Mouse (Mus musculus): ENCODE measurements around the gene Cnn2. TPM values are rescaled to one million over a fixed set of nuclear protein-coding genes. Genes with fewer than 3 reads are reported as not detected.
"Not testable (repeated sequence)": the region's sequence is repeated elsewhere in the genome, so short reads cannot be mapped to it uniquely, and the experiment has no call there.

Cnn2 gene
- total RNA-seq, 2 experiments from 2014 or later: 29.9 to 30.6 TPM

DNA sequence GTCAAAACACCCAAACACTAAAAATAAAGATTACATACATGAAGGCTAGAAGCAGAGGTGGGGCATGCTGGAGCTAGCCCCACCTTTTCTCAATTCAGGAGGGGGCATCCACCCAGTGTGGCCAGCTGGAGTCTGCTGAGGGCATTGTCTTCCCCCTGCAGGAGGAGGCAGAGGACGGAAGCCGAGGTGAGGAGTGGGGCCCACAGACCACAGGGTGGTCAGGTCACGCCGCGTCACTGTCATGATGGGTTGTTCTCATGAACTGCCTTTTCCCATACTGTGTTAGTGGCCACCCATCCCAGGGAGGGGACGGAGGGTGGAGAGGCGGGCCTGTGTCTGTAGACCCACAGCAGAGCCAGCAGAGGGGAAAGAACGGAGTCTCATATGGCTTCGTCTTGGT lies 41.8 kb downstream of the Cnn2 start:
- intact Hi-C loops (cut with DNase I): no loop called here
- DNase-seq: no peak

DNA sequence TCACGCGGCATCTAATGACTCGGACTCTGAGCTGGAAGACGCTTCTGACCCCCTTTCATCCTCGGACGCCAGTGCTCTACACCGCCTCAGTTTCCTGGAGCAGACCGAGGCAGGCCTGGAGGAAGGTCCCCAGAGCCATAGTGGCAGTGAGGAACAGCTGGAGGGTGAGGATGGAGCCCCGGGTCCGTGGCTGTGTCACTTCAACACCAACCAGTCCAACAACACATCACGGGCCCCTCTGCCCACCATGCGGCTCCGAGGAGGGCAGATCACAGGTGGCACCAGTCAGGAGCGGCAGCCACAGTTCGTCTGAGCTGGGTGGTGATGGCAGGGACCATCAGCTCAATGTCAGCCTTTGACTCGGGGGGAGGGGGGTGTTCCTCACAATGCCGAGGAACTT lies 42.4 kb downstream of the Cnn2 start:
- intact Hi-C loops (cut with DNase I): no loop called here
- DNase-seq: no peak

DNA sequence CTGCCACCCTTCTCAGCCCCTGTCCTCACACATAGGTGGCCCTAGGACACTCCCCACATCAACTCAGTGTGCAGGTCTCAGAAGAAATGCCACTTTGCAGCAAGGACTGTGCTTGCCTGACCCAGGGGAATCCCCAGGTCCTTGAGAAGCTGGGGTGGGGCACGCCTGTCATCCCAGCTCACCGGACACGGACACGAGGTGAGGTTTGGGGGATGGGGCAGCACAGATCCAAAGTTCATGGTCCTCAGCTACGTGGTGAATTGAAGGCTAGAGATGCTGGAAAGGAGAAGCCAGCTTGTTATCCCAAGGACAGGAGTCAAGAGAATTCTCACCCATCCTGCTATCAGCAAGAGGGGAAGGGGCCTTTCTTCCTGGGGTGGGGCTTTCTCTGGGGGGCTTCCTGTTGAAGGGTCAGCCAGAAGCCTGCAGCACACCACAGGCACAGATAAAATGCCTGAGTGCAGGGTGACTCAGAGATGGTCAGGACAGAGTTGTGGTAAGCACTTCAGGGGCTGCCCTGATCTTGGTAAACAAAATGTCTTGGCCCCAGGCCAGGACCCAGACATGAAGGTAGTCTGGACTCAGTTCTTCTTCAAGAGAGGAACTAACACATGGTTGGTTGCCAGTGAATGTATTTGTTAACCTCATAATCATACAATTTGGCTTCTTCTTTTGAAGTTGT lies 44.6 kb downstream of the Cnn2 start:
- peak; percentile 64 to 67 for DNase-seq
- intact Hi-C loops (cut with DNase I): no loop called here

DNA sequence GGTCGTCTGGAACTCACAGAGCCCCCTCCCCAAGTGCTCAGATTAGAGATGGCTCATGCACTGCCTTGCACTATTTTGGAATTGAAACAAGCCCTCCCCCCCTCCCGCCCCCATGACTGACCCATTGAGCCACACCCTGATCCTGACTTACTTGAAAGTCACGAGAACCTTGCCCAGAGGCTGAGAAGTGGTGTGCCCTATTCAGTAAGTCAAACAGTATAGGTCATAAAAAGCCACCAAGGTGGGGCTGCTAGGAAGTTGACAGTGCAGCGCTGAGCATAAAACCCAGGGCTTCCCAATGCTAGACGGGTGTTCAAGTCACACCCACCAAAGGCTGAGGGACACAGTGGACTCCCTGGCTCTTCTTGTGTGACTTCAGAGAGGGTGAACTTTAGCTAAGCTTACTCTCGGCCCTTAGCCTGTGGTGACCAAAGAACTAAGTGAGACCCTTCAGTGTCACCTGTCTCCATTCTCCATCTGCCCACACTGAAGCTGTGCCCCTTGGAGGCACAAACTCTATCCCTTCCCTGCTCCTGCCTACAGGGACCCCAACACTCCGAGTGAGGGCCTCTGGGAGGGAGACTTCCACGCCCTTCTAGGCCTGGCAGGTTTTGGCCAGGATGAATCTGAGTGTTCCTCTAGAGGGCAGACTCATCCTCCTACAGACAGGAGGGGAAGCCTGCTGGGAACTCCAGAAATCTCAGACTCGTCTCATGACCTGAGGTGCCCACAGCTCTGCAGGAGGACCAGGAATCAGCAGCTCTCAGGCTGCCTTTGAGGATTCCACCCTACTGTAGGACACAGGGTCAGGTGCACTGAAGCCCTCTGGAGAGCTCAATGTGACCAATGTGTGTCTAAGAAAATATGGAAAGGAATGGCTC lies 45.4 kb downstream of the Cnn2 start:
- DNase-seq: peak; percentile 50 to 66
- intact Hi-C loops (cut with DNase I): loop anchor here (2.0 kb wide), 3 partner anchors 31 to 81 kb away; partner anchors contain the start of gene Stk11

DNA sequence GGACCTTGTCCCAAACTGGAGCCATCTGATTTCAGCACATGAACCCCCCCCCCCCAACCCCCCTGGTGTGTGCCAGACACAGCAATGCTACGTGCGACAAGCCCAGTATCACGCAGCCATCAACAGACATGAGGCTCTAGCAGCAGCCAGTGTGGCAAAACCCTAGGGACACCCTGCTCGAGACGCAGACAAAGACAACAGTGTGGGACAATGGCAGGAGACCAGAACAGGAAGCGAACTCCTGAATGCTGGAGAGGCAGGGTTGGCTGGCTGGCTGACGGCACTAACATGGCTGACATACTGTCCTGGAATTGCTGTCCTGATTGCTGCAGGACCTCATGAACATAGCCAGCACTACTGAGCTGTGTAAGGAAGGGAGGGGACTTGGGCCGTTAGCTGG lies 46.8 kb downstream of the Cnn2 start:
- no peak for DNase-seq
- intact Hi-C loops (cut with DNase I): loop anchor here (2.0 kb wide), 3 partner anchors 32 to 80 kb away; partner anchors contain the start of gene Stk11

DNA sequence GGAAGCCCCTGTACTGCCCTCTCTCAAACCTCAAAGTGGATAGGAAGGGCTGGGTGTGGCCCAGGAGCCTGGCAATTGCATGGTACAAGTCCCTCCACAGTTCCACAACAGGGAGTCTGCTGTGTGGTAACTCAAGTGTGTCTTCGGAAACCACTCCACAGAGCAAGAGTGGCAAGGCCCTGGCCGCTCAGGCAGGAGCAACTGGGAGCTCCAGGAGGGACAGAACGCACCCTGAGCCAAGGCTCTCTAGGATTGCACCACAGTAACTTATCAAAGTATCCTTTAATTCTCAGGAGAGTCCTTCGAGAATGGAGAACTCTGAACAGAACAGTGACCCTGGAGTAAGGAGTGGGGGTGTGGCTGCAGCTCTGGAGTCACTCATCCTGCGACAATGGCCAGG lies 47.3 kb downstream of the Cnn2 start:
- intact Hi-C loops (cut with DNase I): loop anchor here (2.0 kb wide), 3 partner anchors 33 to 79 kb away; partner anchors contain the start of gene Stk11
- DNase-seq: no peak

DNA sequence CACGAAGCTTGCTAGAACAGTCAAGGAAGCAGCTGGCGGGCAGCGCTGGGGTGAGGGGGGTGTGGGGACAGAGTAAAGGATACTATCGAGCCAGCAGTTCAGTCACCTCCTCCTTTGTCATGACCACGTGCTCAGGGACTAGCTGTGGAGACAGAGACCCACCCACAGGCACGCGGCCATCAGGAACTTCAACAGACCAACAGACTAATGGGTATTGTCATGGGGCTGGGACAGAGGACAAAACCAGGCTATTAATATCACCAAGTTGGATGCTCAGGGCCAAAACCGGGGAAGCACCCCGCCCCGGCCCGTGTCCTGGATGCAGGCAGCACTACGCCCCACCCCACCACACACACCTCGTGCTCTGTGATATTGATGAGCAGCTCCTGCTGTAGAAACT lies 48.4 kb downstream of the Cnn2 start:
- intact Hi-C loops (cut with DNase I): no loop called here
- peak; percentile 61 to 67 for DNase-seq

DNA sequence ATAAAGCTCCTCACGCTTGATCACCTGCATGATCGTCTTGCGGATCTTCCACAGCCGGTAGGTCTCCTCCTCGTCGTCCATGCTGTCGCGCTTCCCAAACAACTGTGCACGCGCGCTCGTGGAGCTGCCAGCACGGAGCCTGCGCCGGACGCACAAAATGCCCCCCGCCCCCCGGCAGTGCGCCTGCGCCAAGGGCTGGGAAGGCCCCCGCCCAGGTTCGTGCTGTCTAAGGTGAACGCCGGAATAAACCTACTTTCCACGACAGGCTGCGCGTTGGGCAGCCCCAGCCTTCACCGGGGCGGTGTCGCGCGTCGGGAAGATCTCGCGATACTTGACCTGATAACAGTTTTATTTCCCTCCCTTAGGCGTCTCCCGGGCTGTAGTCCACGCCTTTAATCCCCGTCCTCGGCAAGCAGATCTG lies 51.2 kb downstream of the Cnn2 start, which contains the start of gene Polr2e:
TSS of gene Polr2e (minus strand) at position 237 of the 421 bp plus-strand sequence.
- intact Hi-C loops (cut with DNase I): no loop called here
- peak; percentile 95 to 98 for DNase-seq

DNA sequence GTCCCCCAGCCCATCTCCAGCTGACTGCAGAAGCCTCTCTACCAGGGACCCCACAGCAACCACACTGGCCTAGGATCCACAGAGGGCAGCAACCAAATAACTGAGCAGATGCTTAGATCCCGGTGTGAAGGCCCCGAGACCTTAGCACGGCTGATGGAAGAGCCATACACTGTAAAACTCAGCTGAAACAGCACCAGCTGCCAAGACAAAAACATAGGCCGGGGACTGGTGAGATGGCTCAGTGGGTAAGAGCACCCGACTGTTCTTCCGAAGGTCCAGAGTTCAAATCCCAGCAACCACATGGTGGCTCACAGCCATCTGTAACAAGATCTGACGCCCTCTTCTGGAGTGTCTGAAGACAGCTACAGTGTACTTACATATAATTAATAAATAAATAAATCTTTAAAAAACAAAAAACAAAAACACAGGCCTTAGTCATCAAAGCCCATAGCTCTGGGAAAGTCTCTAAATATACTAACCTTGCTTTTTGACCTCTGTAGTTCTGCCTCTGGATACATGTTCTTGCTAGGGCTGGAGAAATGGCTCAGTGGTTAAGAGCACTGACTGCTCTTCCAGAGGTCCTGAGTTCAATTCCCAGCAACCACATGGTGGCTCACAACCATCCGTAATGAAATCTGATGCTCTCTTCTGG lies 53.2 kb downstream of the Cnn2 start:
- DNase-seq: not testable (repeated sequence)
- intact Hi-C loops (cut with DNase I): loop anchor here (2.0 kb wide), 1 partner anchor 61 kb away; no protein-coding TSS in a partner anchor

DNA sequence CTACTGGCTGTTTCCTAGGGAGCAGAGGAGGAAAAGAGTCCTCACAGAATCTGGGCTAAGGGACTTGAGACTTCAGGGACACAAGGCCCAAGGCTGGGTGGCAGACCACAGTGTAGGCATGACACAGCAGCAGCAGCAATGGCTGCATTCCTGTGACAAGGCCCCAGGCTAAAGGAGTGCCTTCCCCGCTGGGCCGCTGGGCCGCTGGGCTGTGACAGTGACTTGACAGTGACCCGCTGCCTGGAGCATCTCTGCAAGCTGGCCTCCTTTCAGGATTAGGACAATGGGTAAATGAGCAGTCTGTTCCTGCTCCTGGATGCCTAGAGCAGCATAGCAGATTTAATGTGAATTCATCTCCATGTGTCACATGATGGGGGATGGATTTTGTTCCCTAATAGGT lies 55.7 kb downstream of the Cnn2 start:
- no peak for DNase-seq
- intact Hi-C loops (cut with DNase I): no loop called here

DNA sequence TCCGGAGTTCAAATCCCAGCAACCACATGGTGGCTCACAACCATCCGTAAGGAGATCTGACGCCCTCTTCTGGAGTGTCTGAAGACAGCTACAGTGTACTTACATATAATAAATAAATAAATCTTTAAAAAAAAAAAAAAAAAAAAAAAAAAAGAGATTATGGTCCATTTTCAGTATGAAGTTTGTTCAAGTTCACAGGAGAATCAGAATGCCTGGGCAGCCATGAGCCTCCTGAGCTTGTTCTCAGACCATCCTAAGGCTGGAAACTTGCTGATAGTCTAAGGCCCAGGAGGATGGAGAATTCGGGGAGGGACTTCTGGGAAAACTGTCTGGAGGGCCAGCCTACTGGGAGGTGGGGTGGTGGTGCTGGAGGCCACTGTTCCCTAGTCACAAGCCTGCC lies 57.0 kb downstream of the Cnn2 start:
- DNase-seq; intact Hi-C loops (cut with DNase I): not testable (repeated sequence)

Other genes with a start within 250 kb of the Cnn2 start
- 10 to 100 TPM; 42.3 to 48.0 TPM for gene Polrmt, start 242.0 kb upstream of the Cnn2 start, total RNA-seq (2021)
- not detected for gene Fgf22, start 233.5 kb upstream of the Cnn2 start, total RNA-seq (2021)
- gene Rnf126, start 221.6 kb upstream of the Cnn2 start, total RNA-seq (2021): 10 to 100 TPM; 23.6 to 24.6 TPM
- 1 to 10 TPM; 4.2 to 4.3 TPM for gene Fstl3, start 211.3 kb upstream of the Cnn2 start, total RNA-seq (2021)
- gene Prss57, start 197.6 kb upstream of the Cnn2 start, total RNA-seq (2021): not detected
- 10 to 100 TPM; 56.0 to 87.0 TPM for gene Palm, start 195.0 kb upstream of the Cnn2 start, total RNA-seq (2021)
- gene Misp, start 167.6 kb upstream of the Cnn2 start, total RNA-seq (2021): under 1 TPM in 1 of 2 experiments, not detected in 1; 0.62 TPM
- gene Ptbp1, start 134.2 kb upstream of the Cnn2 start, total RNA-seq (2021): 10 to 100 TPM; 50.9 to 51.2 TPM
- gene Prtn3, start 114.1 kb upstream of the Cnn2 start, total RNA-seq (2021): not detected
- not detected for gene Plppr3, start 114.0 kb upstream of the Cnn2 start, total RNA-seq (2021)
- gene Elane, start 102.3 kb upstream of the Cnn2 start, total RNA-seq (2021): not detected
- 10 to 100 TPM; 11.6 to 63.9 TPM for gene Cfd, start 97.7 kb upstream of the Cnn2 start, total RNA-seq (2021)
- 10 to 100 TPM; 53.0 to 53.2 TPM for gene Med16, start 79.7 kb upstream of the Cnn2 start, total RNA-seq (2021)
- gene Gm26602, start 77.7 kb upstream of the Cnn2 start, total RNA-seq (2021): not detected
- gene Kiss1r, start 71.6 kb upstream of the Cnn2 start, total RNA-seq (2021): under 1 TPM; 0.17 to 0.38 TPM
- 10 to 100 TPM; 81.0 to 88.1 TPM for gene R3hdm4, start 67.4 kb upstream of the Cnn2 start, total RNA-seq (2021)
- gene Arid3a, start 61.5 kb upstream of the Cnn2 start, total RNA-seq (2021): 1 to 10 TPM; 1.9 to 2.6 TPM
- gene Wdr18, start 28.4 kb upstream of the Cnn2 start, total RNA-seq (2021): 10 to 100 TPM; 25.6 to 28.8 TPM
- under 1 TPM; 0.27 to 0.28 TPM for gene Grin3b, start 17.9 kb upstream of the Cnn2 start, total RNA-seq (2021)
- gene Tmem259, start 4.3 kb upstream of the Cnn2 start, total RNA-seq (2021): 100 to 1,000 TPM; 107 to 120 TPM
- 1 to 10 TPM; 7.7 to 7.9 TPM for gene Abca7, start 7.9 kb downstream of the Cnn2 start, total RNA-seq (2021)
- gene Arhgap45, start 28.1 kb downstream of the Cnn2 start, total RNA-seq (2021): 1 to 10 TPM; 4.1 to 5.9 TPM
- gene Polr2e, start 51.2 kb downstream of the Cnn2 start, total RNA-seq (2021): 10 to 100 TPM; 88.5 to 96.4 TPM
- 100 to 1,000 TPM; 863 to 871 TPM for gene Gpx4, start 58.6 kb downstream of the Cnn2 start, total RNA-seq (2021)
- 10 to 100 TPM; 11.2 to 12.2 TPM for gene Sbno2, start 117.0 kb downstream of the Cnn2 start, total RNA-seq (2021)
- 100 to 1,000 TPM; 137 to 165 TPM for gene Stk11, start 127.2 kb downstream of the Cnn2 start, total RNA-seq (2021)
- gene Atp5d, start 150.0 kb downstream of the Cnn2 start, total RNA-seq (2021): 1,000 to 10,000 TPM; 1,105 to 1,168 TPM
- 1 to 10 TPM; 2.0 to 4.7 TPM for gene Cbarp, start 152.3 kb downstream of the Cnn2 start, total RNA-seq (2021)
- 100 to 1,000 TPM in 1 of 2 experiments, 10 to 100 TPM in 1; 99.9 to 117 TPM for gene Midn, start 159.7 kb downstream of the Cnn2 start, total RNA-seq (2021)
- gene Cirbp, start 177.4 kb downstream of the Cnn2 start, total RNA-seq (2021): 10 to 100 TPM; 48.2 to 67.0 TPM
- gene 1600002K03Rik, start 184.4 kb downstream of the Cnn2 start, total RNA-seq (2021): 1 to 10 TPM; 4.4 to 4.6 TPM
- gene Efna2, start 190.9 kb downstream of the Cnn2 start, total RNA-seq (2021): 1 to 10 TPM in 1 of 2 experiments, under 1 TPM in 1; 0.75 to 1.1 TPM
- gene Mum1, start 237.8 kb downstream of the Cnn2 start, total RNA-seq (2021): 10 to 100 TPM; 13.1 to 15.3 TPM